Mouse (Mus musculus) midbrain, embryonic 11.5 days (tissue): ENCODE results near the gene Lmod3. TPM values are rescaled to one million over a fixed set of nuclear protein-coding genes. Genes with fewer than 3 reads are reported as not detected.

Experiments used
- polyA plus RNA-seq: library from polyadenylated mRNA; unstranded; fragments of >200 nt; fragmentation: Nextera tagmentation; extraction: Ambion mirVana; gene quantifications from 2 replicates; pipeline ENCODE4 v1.2.1, GENCODE M21; 2014

Gene Lmod3
- polyA plus RNA-seq, 1 experiment from 2014 or later = 0.08 TPM

Other genes starting within 250 kb of the Lmod3 start
- gene Fam19a4, start 192.3 kb downstream of the Lmod3 start, polyA plus RNA-seq = 4.1 and 4.7 TPM in 2 replicates
- gene Eogt, start 103.6 kb downstream of the Lmod3 start, polyA plus RNA-seq = 7.9 and 8.3 TPM in 2 replicates
- gene Tmf1, start 73.6 kb downstream of the Lmod3 start, polyA plus RNA-seq = 29.9 and 34.6 TPM in 2 replicates
- 99.4 and 101 TPM in 2 replicates for gene Uba3, start 47.1 kb downstream of the Lmod3 start, polyA plus RNA-seq
- 41.4 and 41.8 TPM in 2 replicates for gene Arl6ip5, start 42.1 kb downstream of the Lmod3 start, polyA plus RNA-seq